Mouse (Mus musculus): ENCODE data around the gene Smug1.

DNA sequence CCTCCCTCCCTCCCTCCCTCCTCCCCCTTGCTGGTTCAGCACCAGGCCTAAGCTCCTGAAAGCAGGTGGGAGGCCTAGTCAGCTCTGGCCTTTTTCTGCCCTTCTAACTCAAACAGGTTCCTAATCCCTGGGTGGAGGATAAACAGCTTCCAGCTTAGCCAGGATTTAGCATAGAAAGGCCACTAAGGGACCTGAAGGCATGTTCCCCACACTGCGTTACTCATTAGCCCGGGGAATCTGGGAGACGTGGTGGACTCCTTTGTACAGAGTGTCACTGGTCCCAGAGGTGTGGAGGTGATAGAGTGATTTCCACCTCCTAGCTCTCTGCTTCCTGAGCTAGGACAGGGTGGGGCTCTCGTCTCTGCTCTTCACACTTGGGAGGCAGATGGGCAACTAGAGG, 57.0 kb downstream of the Smug1 start:
- no peak for TF ChIP-seq POLR2A (IDR thresholded peaks at IDR 0.05; ENCODE audit: borderline replicate concordance, low read depth, low read length)
- no peak for TF ChIP-seq CTCF (IDR thresholded peaks at IDR 0.05; ENCODE audit: low read depth, low read length)
